ENCODE assay signal across 31 mouse cellular contexts in genomic region chr5:150929406-150929805, GRCm38 (mm10). TPM values are rescaled to one million over a fixed set of nuclear protein-coding genes. Genes with fewer than 3 reads are reported as not detected.
DNase-seq lines count a peak whose midpoint lies in the region; ATAC-seq and TF ChIP-seq lines count a peak whose summit lies in the region.
"Had no signal": no experiment of that assay in that cellular context is flagged by ENCODE, and none has a peak within 500 bp of the region (broad histone marks: within the 10 kb centered on the region; RNA-seq: fewer than 3 reads in every experiment).

No protein-coding gene starts in this region.

- 81% methylated on average over 2 of the region's 2 CpGs for WGBS in intestine, postnatal 0 days
- WGBS in intestine, embryonic 16.5 days, result 87% methylated on average over 2 of the region's 2 CpGs
- WGBS in midbrain, embryonic 16.5 days, result 91% methylated on average over 2 of the region's 2 CpGs

- no peak overlapping the region for H3K9ac ChIP-seq in intestine, postnatal 0 days (ENCODE audit: low read depth, low read length)
- no peak overlapping the region for H3K9ac ChIP-seq in intestine, embryonic 16.5 days (ENCODE audit: low read depth, low read length)
- H3K9ac ChIP-seq in midbrain, embryonic 16.5 days (ENCODE audit: low read depth, low read length), result no peak overlapping the region
- H3K9ac ChIP-seq: embryonic facial prominence, embryonic 13.5 days; hindbrain, embryonic 15.5 days; liver, embryonic 14.5 days; lung, embryonic 14.5 days; neural tube, embryonic 15.5 days; stomach, embryonic 15.5 days had no signal

- H3K9me3 ChIP-seq in intestine, postnatal 0 days (ENCODE audit: control insufficient read depth), result no peaks in the 10 kb centered on the region; the same call in 1 of the 2 replicates
- H3K9me3 ChIP-seq in intestine, embryonic 16.5 days (ENCODE audit: control insufficient read depth, low read length), result no peaks in the 10 kb centered on the region
- H3K9me3 ChIP-seq in E14TG2a.4 (ENCODE audit: low read length), result no peaks in the 10 kb centered on the region
- H3K9me3 ChIP-seq in midbrain, embryonic 16.5 days (replicated peaks; ENCODE audit: control insufficient read depth, low read length, poor library complexity, severe bottlenecking), result no peaks in the 10 kb centered on the region
- H3K9me3 ChIP-seq: forebrain, embryonic 10.5 days; hindbrain, embryonic 15.5 days; neural tube, embryonic 15.5 days; stomach, embryonic 15.5 days had no signal

- H3K4me3 ChIP-seq in intestine, postnatal 0 days (ENCODE audit: low read depth, low read length), result no peak overlapping the region
- H3K4me3 ChIP-seq in intestine, embryonic 16.5 days (ENCODE audit: low read length), result no peak overlapping the region
- no peak overlapping the region for H3K4me3 ChIP-seq in E14TG2a.4 (replicated peaks; ENCODE audit: low read length)
- H3K4me3 ChIP-seq in midbrain, embryonic 16.5 days (ENCODE audit: low read depth, low read length), result no peak overlapping the region
- H3K4me3 ChIP-seq: embryonic facial prominence, embryonic 13.5 days; forebrain, embryonic 10.5 days; hindbrain, embryonic 15.5 days; neural tube, embryonic 15.5 days; stomach, embryonic 15.5 days had no signal

- ATAC-seq in intestine, postnatal 0 days, result no peak
- ATAC-seq in intestine, embryonic 16.5 days, result no peak
- no peak for ATAC-seq in midbrain, embryonic 16.5 days
- ATAC-seq: forebrain, embryonic 16.5 days had no signal

- no peaks in the 10 kb centered on the region for H3K36me3 ChIP-seq in intestine, postnatal 0 days (ENCODE audit: control insufficient read depth, insufficient read depth)
- H3K36me3 ChIP-seq in intestine, embryonic 16.5 days (ENCODE audit: control insufficient read depth, insufficient read depth, low read length), result no peaks in the 10 kb centered on the region
- no peaks in the 10 kb centered on the region for H3K36me3 ChIP-seq in E14TG2a.4 (ENCODE audit: insufficient read depth, low read length)
- no peaks in the 10 kb centered on the region for H3K36me3 ChIP-seq in midbrain, embryonic 16.5 days (ENCODE audit: control insufficient read depth, insufficient read depth, low read length)
- H3K36me3 ChIP-seq: embryonic facial prominence, embryonic 13.5 days; forebrain, embryonic 10.5 days; hindbrain, embryonic 15.5 days; neural tube, embryonic 15.5 days; stomach, embryonic 15.5 days had no signal

- H3K4me2 ChIP-seq in intestine, postnatal 0 days (replicated peaks; ENCODE audit: low read depth), result no peak overlapping the region
- H3K4me2 ChIP-seq in intestine, embryonic 16.5 days (ENCODE audit: low read depth, low read length), result no peak overlapping the region
- H3K4me2 ChIP-seq in midbrain, embryonic 16.5 days (ENCODE audit: low read length), result no peak overlapping the region
- H3K4me2 ChIP-seq: embryonic facial prominence, embryonic 13.5 days; heart, embryonic 11.5 days; hindbrain, embryonic 15.5 days; lung, embryonic 14.5 days; neural tube, embryonic 15.5 days; stomach, embryonic 15.5 days had no signal

- peak; percentile 24; the same call in 1 of the 2 replicates for TF ChIP-seq CTCF in intestine, postnatal 0 days (IDR thresholded peaks at IDR 0.05; ENCODE audit: low read depth)
- peak; percentile 41 for TF ChIP-seq CTCF in E14TG2a.4 (conservative IDR thresholded peaks at IDR 0.05; ENCODE audit: low read length)

- H3K4me1 ChIP-seq in intestine, postnatal 0 days (replicated peaks; ENCODE audit: control insufficient read depth, insufficient read depth, low read length), result no peaks in the 10 kb centered on the region
- H3K4me1 ChIP-seq in intestine, embryonic 16.5 days (ENCODE audit: control insufficient read depth, insufficient read depth, low read length), result no peaks in the 10 kb centered on the region
- H3K4me1 ChIP-seq in E14TG2a.4 (replicated peaks; ENCODE audit: low read depth, low read length), result 0 out of 2 replicates have a peak, but pooled peaks cover 5% of the 10 kb centered on the region
- no peaks in the 10 kb centered on the region for H3K4me1 ChIP-seq in midbrain, embryonic 16.5 days (ENCODE audit: control insufficient read depth, insufficient read depth, low read length)
- H3K4me1 ChIP-seq: embryonic facial prominence, embryonic 13.5 days; forebrain, embryonic 10.5 days; hindbrain, embryonic 15.5 days; neural tube, embryonic 15.5 days; stomach, embryonic 15.5 days had no signal

- no peaks in the 10 kb centered on the region for H3K27me3 ChIP-seq in intestine, postnatal 0 days (replicated peaks; ENCODE audit: control insufficient read depth, insufficient read depth, low read length)
- H3K27me3 ChIP-seq in intestine, embryonic 16.5 days (replicated peaks; ENCODE audit: control insufficient read depth, insufficient read depth, low read length), result no peaks in the 10 kb centered on the region
- no peaks in the 10 kb centered on the region for H3K27me3 ChIP-seq in E14TG2a.4 (ENCODE audit: insufficient read depth, low read length)
- no peaks in the 10 kb centered on the region for H3K27me3 ChIP-seq in midbrain, embryonic 16.5 days (ENCODE audit: control insufficient read depth, insufficient read depth, low read depth, low read length)
- H3K27me3 ChIP-seq: embryonic facial prominence, embryonic 13.5 days; hindbrain, embryonic 15.5 days; neural tube, embryonic 15.5 days; stomach, embryonic 15.5 days had no signal

- no peak overlapping the region for H3K27ac ChIP-seq in intestine, postnatal 0 days (ENCODE audit: low read depth, low read length)
- no peak overlapping the region for H3K27ac ChIP-seq in intestine, embryonic 16.5 days (ENCODE audit: low read length)
- H3K27ac ChIP-seq in midbrain, embryonic 16.5 days (ENCODE audit: low read length), result no peak overlapping the region
- H3K27ac ChIP-seq: embryonic facial prominence, embryonic 13.5 days; forebrain, embryonic 10.5 days; hindbrain, embryonic 15.5 days; liver, embryonic 14.5 days; neural tube, embryonic 15.5 days; stomach, embryonic 15.5 days had no signal

- DNase-seq in A20 (ENCODE audit: low read depth, low spot score) (peak; percentile 31), ZHBTc4 (ENCODE audit: low read depth, low spot score) (peak; percentile 51)
- no peak for DNase-seq in cerebellum, adult 11-12 months
- DNase-seq: adrenal gland, postnatal 14 days; cerebellum, adult 11 months; cerebellum, adult 9-11 months; gastrocnemius, postnatal 14 days; heart, adult 18-20 months; kidney, adult 8-10 months; kidney, postnatal 14 days; left cerebral cortex, postnatal 4 days; lung, embryonic 14.5 days; lung, postnatal 14 days; midbrain, embryonic 14.5 days; retina, postnatal 1 day; right cerebral cortex, postnatal 14 days; thymus, adult 18-20 months; thymus, postnatal 25 days had no signal

RNA-seq across cellular contexts. Expression of gene Kl, which starts 23.0 kb away (rescaled TPM):
- polyA plus RNA-seq in intestine, postnatal 0 days (2015; fragmentation: Nextera tagmentation; extraction: Ambion mirVana), result 0.07 TPM in 2 replicates
- 0.04 TPM in 2 replicates for polyA plus RNA-seq in intestine, embryonic 16.5 days (2015; fragmentation: Nextera tagmentation; extraction: Ambion mirVana)
- 0.65 and 0.97 TPM in 2 replicates for polyA plus RNA-seq in midbrain, embryonic 16.5 days (2015; fragmentation: Nextera tagmentation; extraction: Ambion mirVana)
- polyA plus RNA-seq: intestine, embryonic 14.5 days had no signal
